Mouse (Mus musculus): Measurements from ENCODE around the gene Tmem190.

The Tmem190 gene

GRCm38 (mm10) chr7:4782759-4783158, at the start of gene Tmem190, which contains the start of gene Il11:
Gene Tmem190 (plus strand): TSS chr7:4782937.
Gene Il11 (minus strand): TSS chr7:4782859.
- no peak for DNase-seq (ENCODE audit: low read depth, low spot score)

- DNase-seq (ENCODE audit: low read depth, low spot score), result no peak
These were observed 49.8 kb upstream of the Tmem190 start for GRCm38 (mm10) chr7:4732968-4733392.

- no peak for DNase-seq (ENCODE audit: low read depth, low spot score)
These were observed 43.6 kb upstream of the Tmem190 start for GRCm38 (mm10) chr7:4739041-4739543.

- DNase-seq (ENCODE audit: low read depth, low spot score), result peak; percentile 100
These were observed 43.0 kb upstream of the Tmem190 start, which contains the start of gene Kmt5c for GRCm38 (mm10) chr7:4739544-4740275. Gene Kmt5c (plus strand): TSS chr7:4740115.

GRCm38 (mm10) chr7:4740309-4740727, 42.4 kb upstream of the Tmem190 start:
- DNase-seq (ENCODE audit: low read depth, low spot score), result no peak

GRCm38 (mm10) chr7:4741151-4741550, 41.6 kb upstream of the Tmem190 start:
- no peak for DNase-seq (ENCODE audit: low read depth, low spot score)

- no peak for DNase-seq (ENCODE audit: low read depth, low spot score)
These were observed 40.9 kb upstream of the Tmem190 start for GRCm38 (mm10) chr7:4741672-4742481.

GRCm38 (mm10) chr7:4742482-4742819, 40.3 kb upstream of the Tmem190 start:
- no peak for DNase-seq (ENCODE audit: low read depth, low spot score)

- no peak for DNase-seq (ENCODE audit: low read depth, low spot score)
These were observed 39.4 kb upstream of the Tmem190 start for GRCm38 (mm10) chr7:4743354-4743753.

- no peak for DNase-seq (ENCODE audit: low read depth, low spot score)
These were observed 37.9 kb upstream of the Tmem190 start for GRCm38 (mm10) chr7:4744886-4745285.

- no peak for DNase-seq (ENCODE audit: low read depth, low spot score)
These were observed 36.3 kb upstream of the Tmem190 start for GRCm38 (mm10) chr7:4746326-4746980.

- DNase-seq (ENCODE audit: low read depth, low spot score), result no peak
These were observed 35.4 kb upstream of the Tmem190 start for GRCm38 (mm10) chr7:4747156-4747899.

GRCm38 (mm10) chr7:4748321-4748720, 34.4 kb upstream of the Tmem190 start:
- no peak for DNase-seq (ENCODE audit: low read depth, low spot score)

GRCm38 (mm10) chr7:4749169-4749568, 33.6 kb upstream of the Tmem190 start:
- no peak for DNase-seq (ENCODE audit: low read depth, low spot score)

- DNase-seq (ENCODE audit: low read depth, low spot score), result no peak
These were observed 30.5 kb upstream of the Tmem190 start for GRCm38 (mm10) chr7:4751971-4752820.

GRCm38 (mm10) chr7:4752821-4753570, 29.7 kb upstream of the Tmem190 start, which contains the start of gene Cox6b2:
Gene Cox6b2 (minus strand): TSS chr7:4753094.
- DNase-seq (ENCODE audit: low read depth, low spot score), result peak; percentile 67

- no peak for DNase-seq (ENCODE audit: low read depth, low spot score)
These were observed 23.1 kb upstream of the Tmem190 start for GRCm38 (mm10) chr7:4759670-4760069.

GRCm38 (mm10) chr7:4764946-4765710, 17.6 kb upstream of the Tmem190 start:
- no peak for DNase-seq (ENCODE audit: low read depth, low spot score)

- DNase-seq (ENCODE audit: low read depth, low spot score), result no peak
These were observed 11.5 kb upstream of the Tmem190 start, which contains the start of gene Fam71e2 for GRCm38 (mm10) chr7:4771202-4771601. Gene Fam71e2 (minus strand): TSS chr7:4771302.

Data from brain, embryonic 18.5 days (tissue).